Mouse (Mus musculus) hindbrain, embryonic 14.5 days (tissue): ENCODE data around the gene Zdhhc9. TPM values are rescaled to one million over a fixed set of nuclear protein-coding genes. Genes with fewer than 3 reads are reported as not detected.

ENCODE experiments used
- polyA plus RNA-seq: library from polyadenylated mRNA; unstranded; fragments of >200 nt; fragmentation: Nextera tagmentation; extraction: Ambion mirVana; gene quantifications from 2 replicates; pipeline ENCODE4 v1.2.1, GENCODE M21; 2014

Gene Zdhhc9
- polyA plus RNA-seq, 1 experiment from 2014 or later = 10.3 TPM

Other genes starting within 250 kb of the Zdhhc9 start
- 1.7 and 2.0 TPM in 2 replicates for gene Apln, start 174.0 kb downstream of the Zdhhc9 start, polyA plus RNA-seq
- 0.35 and 0.70 TPM in 2 replicates for gene Xpnpep2, start 100.2 kb downstream of the Zdhhc9 start, polyA plus RNA-seq
- gene Sash3, start 62.4 kb downstream of the Zdhhc9 start, polyA plus RNA-seq = 1.1 and 1.3 TPM in 2 replicates
- 15.1 and 16.0 TPM in 2 replicates for gene Utp14a, start 48.0 kb upstream of the Zdhhc9 start, polyA plus RNA-seq
- gene Bcorl1, start 132.5 kb upstream of the Zdhhc9 start, polyA plus RNA-seq = 6.9 and 8.1 TPM in 2 replicates